Comparison of ENCODE assay signal across 9 mouse cellular contexts in the genomic region with DNA sequence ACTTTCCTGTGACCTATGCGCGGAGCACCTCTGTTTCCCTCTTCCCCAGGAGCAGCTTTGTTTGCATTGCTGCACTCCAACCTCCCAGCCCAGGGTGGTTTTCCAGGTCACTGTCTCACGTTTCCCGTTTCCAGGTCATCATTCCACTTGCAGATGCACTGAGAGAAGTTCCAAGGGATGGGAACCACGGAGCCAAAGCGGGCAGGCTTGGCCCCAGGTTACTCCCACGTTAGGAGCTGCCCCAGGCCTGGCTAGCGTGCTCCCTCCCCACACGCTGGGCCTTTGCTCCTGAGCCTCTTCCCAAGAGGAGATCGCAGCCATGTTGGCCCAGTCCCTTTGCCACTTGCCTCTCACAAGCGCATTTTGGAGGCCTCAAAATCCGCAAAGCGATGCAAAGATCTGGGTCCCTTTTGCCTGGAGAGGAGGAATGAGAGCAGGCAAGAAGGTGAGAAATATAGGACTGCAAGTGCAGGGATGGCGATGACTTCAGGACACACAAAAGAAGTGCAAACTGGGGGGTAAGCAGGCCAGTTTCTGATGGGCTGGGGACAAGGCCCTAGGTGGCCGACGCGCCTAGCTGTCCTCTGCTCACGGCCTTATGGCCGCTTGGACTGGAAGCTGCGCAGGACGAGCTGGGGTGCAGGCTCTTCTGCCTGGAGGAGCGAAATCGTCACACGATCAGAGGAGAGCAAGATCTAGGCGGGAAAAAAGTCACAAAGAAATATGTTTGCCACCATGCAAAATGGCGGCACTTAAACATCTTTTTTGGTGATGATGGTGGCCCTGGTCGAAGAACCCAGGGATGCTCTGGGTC. TPM values are rescaled to one million over a fixed set of nuclear protein-coding genes. Genes with fewer than 3 reads are reported as not detected.
DNase-seq lines count a peak whose midpoint lies in the region; ATAC-seq and TF ChIP-seq lines count a peak whose summit lies in the region.
"Had no signal": no experiment of that assay in that cellular context is flagged by ENCODE, and none has a peak within 500 bp of the region (broad histone marks: within the 10 kb centered on the region; RNA-seq: fewer than 3 reads in every experiment).

No protein-coding gene starts in this region.

- peak; percentile 29; the same call in 1 of the 2 replicates for ATAC-seq in hindbrain, embryonic 15.5 days (ENCODE audit: low FRiP score, low read depth)
- peak; percentile 45 for ATAC-seq in midbrain, embryonic 11.5 days (ENCODE audit: low FRiP score)

- no peak for TF ChIP-seq CTCF in heart, adult 2 months (IDR thresholded peaks at IDR 0.05)

- no peak overlapping the region for H3K27ac ChIP-seq in heart, adult 2 months
- peak overlapping the region; percentile 78 for H3K27ac ChIP-seq in hindbrain, embryonic 15.5 days (replicated peaks)
- H3K27ac ChIP-seq in midbrain, embryonic 11.5 days (ENCODE audit: low read depth, low read length), result peak overlapping the region; percentile 98

- H3K4me3 ChIP-seq in heart, adult 2 months, result no peak overlapping the region
- peak overlapping the region; percentile 12 for H3K4me3 ChIP-seq in hindbrain, embryonic 15.5 days
- H3K4me3 ChIP-seq in midbrain, embryonic 11.5 days (ENCODE audit: low read depth, low read length), result peak overlapping the region; percentile 50

- no peaks in the 10 kb centered on the region for H3K79me2 ChIP-seq in heart, adult 2 months (replicated peaks; ENCODE audit: control insufficient read depth, insufficient read depth, low read length)

- TF ChIP-seq POLR2A in heart, adult 2 months (IDR thresholded peaks at IDR 0.05; ENCODE audit: insufficient read depth, low read depth, low read length), result no peak

- peak; percentile 80 for DNase-seq in heart, adult 11 months
- no peak for DNase-seq in heart, adult 2 months
- peak; percentile 62 for DNase-seq in embryo, embryonic 10 days (ENCODE audit: low spot score)
- peak; percentile 97 for DNase-seq in midbrain, embryonic 11.5 days (ENCODE audit: low spot score, missing footprints)
- no peak for DNase-seq in ovary, postnatal 10 days (ENCODE audit: low spot score)
- no peak for DNase-seq in B cell, adult 2 months
- DNase-seq in layer of hippocampus, postnatal 25 days (ENCODE audit: extremely low spot score in 1 of 2, low spot score in 1 of 2), result no peak

- intact Hi-C loops in heart, adult 2 months (cut with DNase I), result no loop called here

- no peak overlapping the region for H3K9ac ChIP-seq in heart, adult 2 months (ENCODE audit: low read depth, low read length)
- H3K9ac ChIP-seq in hindbrain, embryonic 15.5 days, result peak overlapping the region; percentile 34; the same call in 1 of the 2 replicates
- peak overlapping the region; percentile 98 for H3K9ac ChIP-seq in midbrain, embryonic 11.5 days (ENCODE audit: low read length)

- H3K27me3 ChIP-seq in heart, adult 2 months (ENCODE audit: control insufficient read depth, insufficient read depth, low read length), result no peaks in the 10 kb centered on the region
- no peaks in the 10 kb centered on the region for H3K27me3 ChIP-seq in hindbrain, embryonic 15.5 days
- no peaks in the 10 kb centered on the region for H3K27me3 ChIP-seq in midbrain, embryonic 11.5 days (ENCODE audit: control insufficient read depth, insufficient read depth, low read length)

- H3K4me1 ChIP-seq in heart, adult 2 months (ENCODE audit: control insufficient read depth, insufficient read depth, low read length), result no peaks in the 10 kb centered on the region; the same call in 1 of the 2 replicates
- peaks cover 62% of the 10 kb centered on the region for H3K4me1 ChIP-seq in hindbrain, embryonic 15.5 days (replicated peaks)
- H3K4me1 ChIP-seq in midbrain, embryonic 11.5 days (ENCODE audit: control insufficient read depth, insufficient read depth, low read length), result peaks cover 46% of the 10 kb centered on the region

- H3K36me3 ChIP-seq in heart, adult 2 months (ENCODE audit: control insufficient read depth, insufficient read depth, low read length), result peaks cover 3% of the 10 kb centered on the region
- H3K36me3 ChIP-seq in hindbrain, embryonic 15.5 days, result no peaks in the 10 kb centered on the region
- no peaks in the 10 kb centered on the region for H3K36me3 ChIP-seq in midbrain, embryonic 11.5 days (ENCODE audit: control insufficient read depth, insufficient read depth, low read length)

- TF ChIP-seq EP300 in heart, adult 2 months (IDR thresholded peaks at IDR 0.05; ENCODE audit: insufficient read depth, low read depth, low read length), result no peak

- peak overlapping the region; percentile 90 for H3K4me2 ChIP-seq in hindbrain, embryonic 15.5 days
- H3K4me2 ChIP-seq in midbrain, embryonic 11.5 days, result peak overlapping the region; percentile 94

- 94% methylated on average over 27 of the region's 27 CpGs for WGBS in heart, adult 2 months
- WGBS in hindbrain, embryonic 15.5 days, result 11% methylated on average over 27 of the region's 27 CpGs
- WGBS in midbrain, embryonic 11.5 days, result 2% methylated on average over 27 of the region's 27 CpGs

- no peaks in the 10 kb centered on the region for H3K9me3 ChIP-seq in hindbrain, embryonic 15.5 days
- H3K9me3 ChIP-seq in midbrain, embryonic 11.5 days (ENCODE audit: control insufficient read depth, low read length), result no peaks in the 10 kb centered on the region

RNA-seq across cellular contexts. Expression of a gene that starts 3.0 kb away (rescaled TPM):
- total RNA-seq in heart, adult 2 months (2021), result 1 to 10 TPM; 3.4 to 4.5 TPM
- polyA plus RNA-seq in heart, adult 2 months (2012; rRNA removed), result 2.2 and 3.9 TPM in 2 replicates
- polyA plus RNA-seq in hindbrain, embryonic 15.5 days (2015; fragmentation: Nextera tagmentation; extraction: Ambion mirVana), result 10.8 and 11.1 TPM in 2 replicates
- polyA plus RNA-seq in midbrain, embryonic 11.5 days (2014; fragmentation: Nextera tagmentation; extraction: Ambion mirVana), result 10.5 and 11.6 TPM in 2 replicates
- total RNA-seq in layer of hippocampus, postnatal 25 days (2021), result 1 to 10 TPM; 2.7 to 3.3 TPM

RNA-seq across cellular contexts. Expression of a gene that starts 8.3 kb away (rescaled TPM):
- 1 to 10 TPM; 1.7 to 4.5 TPM for total RNA-seq in heart, adult 2 months (2021)
- 2.0 and 3.7 TPM in 2 replicates for polyA plus RNA-seq in heart, adult 2 months (2012; rRNA removed)
- polyA plus RNA-seq in hindbrain, embryonic 15.5 days (2015; fragmentation: Nextera tagmentation; extraction: Ambion mirVana), result 6.5 and 7.1 TPM in 2 replicates
- polyA plus RNA-seq in midbrain, embryonic 11.5 days (2014; fragmentation: Nextera tagmentation; extraction: Ambion mirVana), result 22.9 and 23.4 TPM in 2 replicates
- total RNA-seq in layer of hippocampus, postnatal 25 days (2021), result 10 to 100 TPM; 14.6 to 17.0 TPM

RNA-seq across cellular contexts. Expression of a gene that starts 14.5 kb away (rescaled TPM):
- total RNA-seq in heart, adult 2 months (2021), result 10 to 100 TPM; 32.5 to 32.8 TPM
- 20.6 and 23.3 TPM in 2 replicates for polyA plus RNA-seq in heart, adult 2 months (2012; rRNA removed)
- polyA plus RNA-seq in hindbrain, embryonic 15.5 days (2015; fragmentation: Nextera tagmentation; extraction: Ambion mirVana), result 45.6 and 50.0 TPM in 2 replicates
- 54.1 and 57.2 TPM in 2 replicates for polyA plus RNA-seq in midbrain, embryonic 11.5 days (2014; fragmentation: Nextera tagmentation; extraction: Ambion mirVana)
- total RNA-seq in layer of hippocampus, postnatal 25 days (2021), result 10 to 100 TPM; 53.0 to 58.9 TPM

RNA-seq across cellular contexts. Expression of a gene that starts 43.8 kb away (rescaled TPM):
- not detected for total RNA-seq in heart, adult 2 months (2021)
- polyA plus RNA-seq in heart, adult 2 months (2012; rRNA removed), result 0.51 TPM in 1 of 2 replicates, not detected in the other
- polyA plus RNA-seq in hindbrain, embryonic 15.5 days (2015; fragmentation: Nextera tagmentation; extraction: Ambion mirVana), result not detected in 2 replicates
- not detected in 2 replicates for polyA plus RNA-seq in midbrain, embryonic 11.5 days (2014; fragmentation: Nextera tagmentation; extraction: Ambion mirVana)
- not detected for total RNA-seq in layer of hippocampus, postnatal 25 days (2021)
- polyA plus RNA-seq: C2C12 had no signal

Comparison
In these comparisons a context has a peak if more than half of its experiments do, and no peak if none do; other contexts are left out.
1. DNase-seq: peak in heart, adult 11 months (single experiment), embryo, embryonic 10 days (single experiment) and midbrain, embryonic 11.5 days (single experiment); none in heart, adult 2 months (0 of 2), ovary, postnatal 10 days (single experiment), B cell, adult 2 months (0 of 2) and layer of hippocampus, postnatal 25 days (0 of 2).